Mouse (Mus musculus) MEL (cell line): ENCODE data around the gene Mpzl1.

Experiments used
- CTCF ChIP-seq, 3 experiments: IDR thresholded peaks in 2 of 3; conservative IDR thresholded peaks in 1 of 3; 2 replicates each; pipeline ENCODE4 v1.5.1; 2011 to 2012; ENCODE audit warnings: low read length in 3 of 3, low read depth in 2 of 3, mild to moderate bottlenecking in 2 of 3, improper control_type of control experiment in 1 of 3, inconsistent platforms in 1 of 3, mixed read lengths in 1 of 3, moderate library complexity in 1 of 3; ENCODE audit not compliant: control insufficient read depth in 1 of 3, insufficient read depth in 1 of 3, poor library complexity in 1 of 3, severe bottlenecking in 1 of 3
- RCOR1 ChIP-seq: IDR thresholded peaks from 2 replicates; pipeline ENCODE4 v1.6.1; 2012; ENCODE audit warnings: low read depth, mild to moderate bottlenecking, inconsistent platforms, low read length, improper control_type of control experiment

DNA sequence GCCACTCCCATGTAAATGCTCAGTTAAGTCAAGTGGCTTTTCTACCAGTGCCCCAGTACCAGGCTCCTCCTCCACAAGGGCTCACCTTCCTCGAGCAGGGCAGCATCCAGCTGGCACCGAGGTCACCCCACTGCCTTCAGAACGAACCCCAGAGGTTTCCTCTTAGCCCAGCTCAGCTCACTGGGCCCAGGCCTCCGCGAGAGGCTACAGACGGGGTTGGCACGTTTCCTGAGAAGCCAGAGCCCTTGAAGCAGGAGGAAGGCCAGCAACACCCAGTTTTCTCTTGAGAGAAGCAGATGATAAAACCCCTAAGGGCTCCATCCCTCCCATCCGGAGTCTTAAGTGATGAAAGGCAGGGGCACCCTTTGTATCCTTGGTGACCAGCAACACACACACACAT lies 43.6 kb downstream of the Mpzl1 start:
- TF ChIP-seq RCOR1 (no peak), CTCF (IDR thresholded peaks at IDR 0.05 in 2 of 3, conservative IDR thresholded peaks at IDR 0.05 in 1 of 3; ENCODE audit: control insufficient read depth in 1 of 3, insufficient read depth in 1 of 3, low read depth in 2 of 3, low read length in 3 of 3, poor library complexity in 1 of 3, severe bottlenecking in 1 of 3) (no peak)
